Mouse (Mus musculus): ENCODE data around the gene Slc6a4.

Gene Slc6a4

DNA sequence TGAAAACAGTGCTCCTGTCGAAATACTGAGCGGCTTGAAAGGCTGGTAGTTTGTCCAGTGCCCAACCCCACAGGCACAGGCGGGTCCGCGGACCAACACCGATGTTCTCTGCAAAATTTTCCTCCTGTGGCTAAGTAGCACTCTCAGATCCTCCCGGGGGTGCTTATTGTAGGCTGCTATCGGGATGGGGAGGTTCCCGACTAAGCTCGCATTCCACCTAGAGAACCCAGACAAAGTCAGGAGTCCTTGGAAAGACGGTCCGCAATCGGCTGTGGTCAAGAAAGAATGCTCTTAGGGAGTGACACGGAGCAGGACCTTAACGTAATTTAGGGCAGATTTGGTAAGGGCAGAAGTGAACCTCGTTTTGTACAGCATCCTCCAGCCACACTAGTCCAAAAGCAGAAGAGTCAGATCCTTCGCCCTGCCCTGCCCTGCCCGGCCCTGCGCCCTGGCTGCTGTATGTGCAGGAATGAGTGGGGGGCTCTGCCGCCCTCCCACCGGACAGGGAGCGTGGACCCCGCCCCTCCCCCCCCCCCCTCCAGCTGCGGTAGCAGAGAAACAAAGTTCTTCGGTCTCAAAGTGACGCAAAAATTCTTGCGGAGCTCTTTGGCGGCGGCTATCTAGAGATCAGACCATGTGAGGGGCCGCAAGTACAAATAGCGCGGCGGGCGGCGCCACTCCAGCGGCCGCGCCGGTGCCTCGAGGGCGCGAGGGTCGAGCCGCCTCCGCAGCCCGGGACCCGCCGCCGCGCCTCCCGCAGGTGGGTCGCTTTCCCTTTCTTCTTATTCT is at the start of gene Slc6a4:
Gene Slc6a4, plus strand, starts transcription at position 688 of the 789 bp plus-strand sequence.
- in situ Hi-C loops (cut with MboI, MseI), result no loop called here

DNA sequence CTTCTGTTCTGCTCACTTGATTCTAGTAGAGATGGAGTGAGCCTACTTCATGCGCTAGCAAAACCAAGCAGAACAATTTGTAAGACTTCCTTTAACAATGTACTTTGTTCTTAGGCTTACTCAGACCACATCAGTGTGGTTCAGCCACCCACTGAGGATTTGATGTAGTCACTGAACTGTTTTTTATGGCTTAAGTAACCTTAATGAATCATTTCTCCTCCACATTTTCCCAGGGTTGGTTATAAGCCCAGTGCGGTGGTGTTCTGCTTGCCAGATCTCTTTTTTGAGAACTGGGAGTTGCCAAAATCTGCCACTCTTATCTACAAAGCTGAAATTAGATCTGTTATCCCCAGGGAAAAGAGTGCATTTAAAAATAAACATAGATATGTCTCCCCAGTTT is 44.9 kb upstream of the Slc6a4 start:
- in situ Hi-C loops (cut with MboI, MseI), result no loop called here

DNA sequence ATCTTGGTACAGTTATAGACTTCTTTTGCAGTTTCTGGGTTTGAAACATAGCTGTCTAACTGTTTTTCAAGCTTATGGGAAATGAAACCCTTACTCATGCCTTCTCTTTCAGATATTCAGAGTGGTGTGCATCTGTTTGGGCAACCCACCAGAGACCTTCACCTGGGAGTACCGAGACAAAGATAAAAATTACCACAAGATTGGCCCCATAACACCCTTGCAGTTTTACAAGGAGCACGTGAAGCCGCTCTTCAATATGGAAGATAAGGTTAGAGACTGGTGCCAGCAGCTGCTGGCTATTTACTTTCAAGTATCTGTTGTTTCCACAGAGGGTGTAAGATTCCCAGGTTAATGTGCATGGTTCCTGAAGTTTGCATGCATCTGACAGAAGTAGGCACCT is 32.7 kb upstream of the Slc6a4 start:
- in situ Hi-C loops (cut with MboI, MseI), result no loop called here

DNA sequence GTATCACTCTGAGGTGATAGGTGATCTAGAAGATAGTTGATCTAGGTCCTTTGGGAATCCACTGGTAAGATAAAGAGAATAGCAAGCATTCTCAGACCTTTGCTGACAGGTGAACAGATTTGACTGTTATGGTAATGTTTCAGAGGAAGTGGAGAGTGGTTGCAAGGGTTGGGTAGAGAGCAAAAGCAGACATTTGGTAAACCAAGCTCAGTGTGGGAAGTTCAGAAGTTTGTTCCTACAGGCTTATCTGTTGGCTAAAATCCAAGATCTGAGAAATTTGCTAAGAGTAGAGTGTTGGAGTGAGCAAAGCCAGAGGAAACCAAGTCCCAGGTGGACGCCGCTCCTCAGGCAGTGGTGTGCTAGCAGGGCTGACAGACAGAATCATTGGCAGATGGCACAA is 28.1 kb upstream of the Slc6a4 start:
- in situ Hi-C loops (cut with MboI, MseI), result no loop called here

GRCm38 (mm10) chr11:76974680-76975319 is 23.6 kb upstream of the Slc6a4 start:
- in situ Hi-C loops (cut with MboI, MseI), result no loop called here

GRCm38 (mm10) chr11:76981570-76982141 is 16.7 kb upstream of the Slc6a4 start:
- in situ Hi-C loops (cut with MboI, MseI), result no loop called here

- in situ Hi-C loops (cut with MboI, MseI), result no loop called here
Measured at GRCm38 (mm10) chr11:76982415-76982814, 16.0 kb upstream of the Slc6a4 start.

DNA sequence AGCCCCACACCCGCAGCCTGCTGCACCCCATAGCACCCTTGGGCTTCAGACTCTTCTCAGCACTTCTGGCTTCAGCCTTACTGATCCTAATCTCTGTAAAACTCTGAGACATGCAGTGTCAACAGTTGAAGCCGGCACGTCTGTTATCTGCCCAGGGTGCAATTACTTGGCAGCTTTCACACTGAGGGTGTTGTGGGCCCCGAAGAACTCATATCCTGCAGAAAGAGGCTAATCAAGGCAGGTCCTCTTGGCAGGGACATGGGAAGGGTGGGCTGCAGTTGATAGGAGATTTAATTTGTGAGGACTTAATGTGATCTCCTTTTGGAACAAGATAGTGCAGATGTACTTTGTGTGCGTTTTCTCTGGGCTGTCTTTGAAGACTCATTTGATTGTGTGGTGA is 14.8 kb upstream of the Slc6a4 start:
- in situ Hi-C loops (cut with MboI, MseI), result no loop called here

- in situ Hi-C loops (cut with MboI, MseI), result no loop called here
Measured at GRCm38 (mm10) chr11:76984173-76984572, 14.2 kb upstream of the Slc6a4 start.

- in situ Hi-C loops (cut with MboI, MseI), result no loop called here
Measured at GRCm38 (mm10) chr11:76990839-76991238, 7.6 kb upstream of the Slc6a4 start.

DNA sequence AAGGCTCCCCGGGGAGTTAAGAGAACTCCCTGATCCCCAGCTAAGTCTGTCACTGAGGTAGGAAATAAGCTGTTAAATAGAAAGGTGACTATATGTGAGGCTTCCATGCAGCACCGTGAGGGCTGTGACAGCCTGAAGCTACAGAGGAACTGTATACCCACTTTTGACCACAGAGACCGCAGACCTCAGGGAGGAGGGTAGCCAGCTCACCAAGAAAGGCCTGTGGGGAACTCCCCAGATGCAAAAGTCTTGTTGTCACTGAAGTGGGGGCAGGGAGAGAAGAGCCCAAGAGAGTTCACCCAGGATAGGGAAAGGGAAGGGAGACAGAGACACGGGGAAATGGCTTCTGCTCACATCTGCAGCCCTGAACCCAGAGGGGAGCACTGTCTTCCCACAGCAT is 5.5 kb upstream of the Slc6a4 start:
- in situ Hi-C loops (cut with MboI, MseI), result no loop called here

DNA sequence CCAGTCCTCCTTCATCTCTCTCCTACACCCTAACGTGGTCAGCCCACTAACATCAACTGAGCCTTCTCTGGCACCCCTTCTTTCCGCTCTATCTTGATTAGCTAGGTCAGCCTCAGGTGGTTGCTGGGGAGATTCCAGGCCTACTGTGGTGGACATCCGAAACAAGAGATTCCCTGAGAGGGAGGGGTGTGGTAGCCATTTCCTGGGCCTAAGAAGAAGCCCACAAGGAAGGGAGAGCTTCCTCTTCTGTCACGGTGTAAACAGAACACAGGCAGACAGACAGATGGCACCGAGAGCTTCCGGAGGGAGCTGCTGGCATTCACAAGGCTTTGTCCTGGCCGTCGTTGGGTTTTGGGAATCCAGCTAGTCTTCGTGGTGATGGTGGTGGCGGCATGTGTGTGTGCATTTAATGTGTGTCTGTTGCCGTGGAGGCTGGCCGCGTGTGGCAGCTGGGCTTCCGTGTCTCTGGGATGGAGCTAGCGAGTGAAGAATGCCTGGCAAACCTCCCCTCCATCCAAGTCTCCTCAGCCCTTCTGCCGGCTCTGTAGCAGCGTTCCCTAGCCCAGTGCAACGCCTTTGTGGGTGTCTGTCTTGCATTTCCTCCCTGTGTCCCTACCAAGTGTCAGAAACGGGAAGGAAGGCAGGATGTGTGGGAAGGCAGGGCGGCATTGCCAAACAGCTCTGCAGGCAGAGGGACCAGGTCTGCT is 2.3 kb upstream of the Slc6a4 start:
- in situ Hi-C loops (cut with MboI, MseI), result no loop called here

GRCm38 (mm10) chr11:76997305-76997704 is 1.1 kb upstream of the Slc6a4 start:
- in situ Hi-C loops (cut with MboI, MseI), result no loop called here

GRCm38 (mm10) chr11:76998705-76999226 is 363 bp downstream of the Slc6a4 start:
- in situ Hi-C loops (cut with MboI, MseI), result no loop called here

DNA sequence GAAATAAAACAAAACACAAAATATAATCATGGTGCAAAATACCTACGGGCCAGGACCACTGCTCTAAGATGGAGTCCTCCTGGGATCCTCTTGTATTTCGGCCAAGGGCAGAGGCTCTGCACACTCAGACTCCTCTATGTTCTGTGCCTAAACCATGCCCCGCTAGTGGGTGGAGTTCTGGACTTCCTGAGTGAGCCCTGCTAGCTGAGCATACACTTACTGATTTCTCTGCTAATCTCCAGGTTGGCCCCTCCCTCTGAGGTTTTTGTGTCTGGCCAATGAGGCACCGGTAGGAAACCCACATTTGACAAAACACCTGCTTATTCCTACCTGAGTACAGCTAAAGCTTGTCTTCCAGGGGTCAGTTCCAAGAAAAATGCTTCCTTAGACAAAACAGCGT is 2.3 kb downstream of the Slc6a4 start:
- in situ Hi-C loops (cut with MboI, MseI), result loop anchor here in 1 of 2 experiments (5.0 kb wide), 1 partner anchor 82 kb away; no protein-coding TSS in a partner anchor

GRCm38 (mm10) chr11:77002361-77002760 is 4.0 kb downstream of the Slc6a4 start:
- in situ Hi-C loops (cut with MboI, MseI), result loop anchor here in 1 of 2 experiments (5.0 kb wide), 1 partner anchor 80 kb away; no protein-coding TSS in a partner anchor

GRCm38 (mm10) chr11:77005881-77006280 is 7.5 kb downstream of the Slc6a4 start:
- in situ Hi-C loops (cut with MboI, MseI), result no loop called here

GRCm38 (mm10) chr11:77006616-77007015 is 8.2 kb downstream of the Slc6a4 start:
- in situ Hi-C loops (cut with MboI, MseI), result no loop called here

- in situ Hi-C loops (cut with MboI, MseI), result no loop called here
Measured at GRCm38 (mm10) chr11:77009069-77010025, 10.9 kb downstream of the Slc6a4 start.

- in situ Hi-C loops (cut with MboI, MseI), result no loop called here
Measured at GRCm38 (mm10) chr11:77010762-77011475, 12.5 kb downstream of the Slc6a4 start.

Measured in T-helper 17 cell (primary cell).